Mouse (Mus musculus) embryonic facial prominence, embryonic 13.5 days (tissue): Measurements from ENCODE around the gene Jdp2. TPM values are rescaled to one million over a fixed set of nuclear protein-coding genes. Genes with fewer than 3 reads are reported as not detected.

Experiments used
- ATAC-seq: fragments of 200-750 bp; cut with Nextera tagmentation; 2 replicates; pipeline ENCODE4 v1.8.0; 2017; ENCODE audit warnings: low read depth; ENCODE audit not compliant: insufficient number of reproducible peaks, insufficient read depth, low FRiP score, low TSS enrichment
- H3K27ac ChIP-seq: fragments of 300-500 bp; sonication (generic); 2 replicates; pipeline ENCODE4 v1.5.1; 2015; ENCODE audit warnings: moderate library complexity, mild to moderate bottlenecking, inconsistent platforms
- H3K27me3 ChIP-seq: fragments of 300-500 bp; sonication (generic); 2 replicates; pipeline ENCODE4 v1.6.1; 2015; ENCODE audit warnings: mild to moderate bottlenecking, inconsistent platforms
- H3K36me3 ChIP-seq: fragments of 300-500 bp; sonication (generic); 2 replicates; pipeline ENCODE4 v1.6.1; 2015; ENCODE audit warnings: mild to moderate bottlenecking, inconsistent platforms
- H3K4me1 ChIP-seq: fragments of 300-500 bp; sonication (generic); 2 replicates; pipeline ENCODE4 v1.6.1; 2015; ENCODE audit warnings: inconsistent platforms
- H3K4me2 ChIP-seq: fragments of 300-500 bp; sonication (generic); 2 replicates; pipeline ENCODE4 v1.6.1; 2015; ENCODE audit warnings: moderate library complexity, mild to moderate bottlenecking, inconsistent platforms
- H3K4me3 ChIP-seq: fragments of 300-500 bp; sonication (generic); 2 replicates; pipeline ENCODE4 v1.5.1; 2015; ENCODE audit warnings: mild to moderate bottlenecking, inconsistent platforms
- H3K9ac ChIP-seq: fragments of 300-500 bp; sonication (generic); 2 replicates; pipeline ENCODE4 v1.6.1; 2015; ENCODE audit warnings: mild to moderate bottlenecking, inconsistent platforms
- H3K9me3 ChIP-seq: fragments of 300-500 bp; sonication (generic); 2 replicates; pipeline ENCODE4 v1.6.1; 2016; ENCODE audit warnings: inconsistent platforms
- WGBS: fragments of 180-500 bp; shearing (Covaris S2); methylation state at CpG from one replicate; pipeline ENCODE4 v1.1.7; 2015; ENCODE audit warnings: mixed read lengths; 5-methylcytosine and 5-hydroxymethylcytosine counted together
- polyA plus RNA-seq: library from polyadenylated mRNA; unstranded; fragments of >200 nt; fragmentation: Nextera tagmentation; extraction: Ambion mirVana; gene quantifications from 2 replicates; pipeline ENCODE4 v1.2.1, GENCODE M21; 2015

Gene Jdp2
- polyA plus RNA-seq, result 0.35 and 0.63 TPM in 2 replicates

DNA sequence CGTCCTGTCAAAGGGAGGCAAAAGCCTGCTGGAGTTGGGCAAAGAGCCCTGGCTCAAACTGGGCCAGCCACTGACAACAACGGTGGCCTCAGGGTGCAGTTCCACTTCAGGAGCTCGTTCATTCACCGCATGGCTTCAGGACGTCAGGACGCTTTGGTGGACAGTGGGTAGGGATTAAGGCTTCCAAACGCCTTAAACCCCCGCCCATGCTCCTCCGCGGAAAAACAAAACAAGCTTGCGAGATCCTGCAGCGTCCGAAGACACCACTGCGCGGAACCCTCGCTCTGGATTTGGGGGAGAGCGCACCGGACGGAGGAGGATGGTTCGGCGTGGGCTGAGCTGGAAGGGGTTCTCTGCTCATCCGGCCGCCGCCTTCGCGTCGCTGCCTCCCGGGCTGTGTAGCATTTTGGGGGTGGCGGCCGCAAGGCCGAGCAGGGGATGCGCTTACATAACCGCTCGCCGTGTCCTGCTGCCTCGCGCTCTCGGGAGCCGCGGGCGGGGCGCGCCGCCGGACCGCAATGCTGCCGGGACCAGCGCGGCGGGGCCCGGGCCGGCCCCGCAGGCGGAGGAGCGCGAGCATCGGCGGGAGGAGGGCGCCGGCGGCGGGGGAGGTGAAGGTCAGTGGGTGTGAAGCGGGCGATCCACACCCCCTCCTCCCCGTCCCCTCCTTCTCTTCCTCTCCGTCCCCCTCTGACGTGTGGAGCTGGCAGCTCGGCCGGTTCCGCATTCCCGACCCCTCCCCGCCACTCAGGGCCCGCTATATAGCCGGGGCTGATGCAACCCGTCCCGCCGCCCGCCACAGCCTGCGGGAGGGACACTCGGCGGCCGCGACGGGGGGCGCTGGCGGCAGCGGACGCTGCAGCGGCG, at the start of gene Jdp2:
Gene Jdp2 (plus strand): TSS at position 417 of the 867 bp plus-strand sequence.
- peak within 1 kb of the TSS; percentile 80 for H3K27ac ChIP-seq
- ATAC-seq, result peak; percentile 86; the same call in 1 of the 2 replicates
- H3K4me1 ChIP-seq, result peaks cover 51% of the 10 kb centered on the region
- H3K36me3 ChIP-seq, result no peaks in the 10 kb centered on the region
- WGBS, result under 1% methylated on average over 80 of the region's 90 CpGs
- H3K4me2 ChIP-seq, result peak within 1 kb of the TSS; percentile 88
- peaks cover 24% of the 10 kb centered on the region for H3K27me3 ChIP-seq
- peak within 1 kb of the TSS; percentile 89 for H3K9ac ChIP-seq
- no peaks in the 10 kb centered on the region for H3K9me3 ChIP-seq
- peak within 1 kb of the TSS; percentile 75 for H3K4me3 ChIP-seq

- 76% methylated on average over 8 of the region's 8 CpGs for whole genome bisulfite sequencing
These were observed 49.2 kb upstream of the Jdp2 start for GRCm38 (mm10) chr12:85549661-85550060.

GRCm38 (mm10) chr12:85550435-85550834, 48.4 kb upstream of the Jdp2 start:
- Histone ChIP-seq H3K4me2 (no peak overlapping the region), H3K9me3 (no peaks in the 10 kb centered on the region), H3K4me3 (no peak overlapping the region), H3K9ac (no peak overlapping the region), H3K36me3 (no peaks in the 10 kb centered on the region), H3K27ac (no peak overlapping the region), H3K4me1 (peaks cover 22% of the 10 kb centered on the region), H3K27me3 (no peaks in the 10 kb centered on the region)
- no peak for ATAC-seq
- 91% methylated on average over 4 of the region's 4 CpGs for WGBS

More at GRCm38 (mm10) chr12:85549661-85550060, 49.2 kb upstream of the Jdp2 start:
- H3K4me3 ChIP-seq, result no peak overlapping the region
- H3K4me1 ChIP-seq, result peaks cover 28% of the 10 kb centered on the region
- H3K4me2 ChIP-seq, result no peak overlapping the region
- ATAC-seq, result no peak
- no peaks in the 10 kb centered on the region for H3K36me3 ChIP-seq
- H3K27me3 ChIP-seq, result no peaks in the 10 kb centered on the region
- H3K9me3 ChIP-seq, result no peaks in the 10 kb centered on the region
- H3K9ac ChIP-seq, result no peak overlapping the region
- H3K27ac ChIP-seq, result no peak overlapping the region; the same call in 1 of the 2 replicates

- no peak overlapping the region for H3K4me2 ChIP-seq
- no peaks in the 10 kb centered on the region for H3K36me3 ChIP-seq
- H3K27ac ChIP-seq, result no peak overlapping the region
- no peaks in the 10 kb centered on the region for H3K4me1 ChIP-seq
- ATAC-seq, result no peak
- H3K4me3 ChIP-seq, result no peak overlapping the region
- no peaks in the 10 kb centered on the region for H3K27me3 ChIP-seq
- H3K9ac ChIP-seq, result no peak overlapping the region
- WGBS, result 86% methylated on average over 10 of the region's 10 CpGs
- H3K9me3 ChIP-seq, result no peaks in the 10 kb centered on the region
These were observed 39.5 kb upstream of the Jdp2 start for GRCm38 (mm10) chr12:85559299-85559698.

DNA sequence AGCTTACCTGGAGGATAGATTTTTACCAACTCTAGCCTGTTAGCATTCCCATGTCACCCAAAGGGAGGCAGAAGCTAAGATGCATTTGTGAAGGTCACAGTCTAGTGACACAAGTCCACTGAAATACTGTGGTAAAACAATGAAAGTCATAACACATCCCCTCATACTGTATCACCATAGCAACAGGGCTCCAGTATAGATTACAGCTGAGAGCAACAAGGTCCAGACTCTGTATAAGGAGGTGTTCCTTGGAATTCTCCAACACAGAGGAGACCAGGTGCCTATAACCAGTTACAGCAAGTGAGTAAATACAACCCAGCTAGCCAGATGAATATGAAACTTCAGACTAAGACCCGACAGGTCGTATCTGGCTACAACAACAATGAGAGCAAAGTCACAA, 33.4 kb upstream of the Jdp2 start:
- Histone ChIP-seq H3K4me3 (no peak overlapping the region), H3K9ac (no peak overlapping the region), H3K9me3 (no peaks in the 10 kb centered on the region), H3K4me1 (peaks cover 5% of the 10 kb centered on the region; the same call in 1 of the 2 replicates), H3K27ac (no peak overlapping the region), H3K27me3 (no peaks in the 10 kb centered on the region), H3K4me2 (no peak overlapping the region), H3K36me3 (no peaks in the 10 kb centered on the region)
- no peak for ATAC-seq
- 85% methylated on average over 2 of the region's 2 CpGs for WGBS

DNA sequence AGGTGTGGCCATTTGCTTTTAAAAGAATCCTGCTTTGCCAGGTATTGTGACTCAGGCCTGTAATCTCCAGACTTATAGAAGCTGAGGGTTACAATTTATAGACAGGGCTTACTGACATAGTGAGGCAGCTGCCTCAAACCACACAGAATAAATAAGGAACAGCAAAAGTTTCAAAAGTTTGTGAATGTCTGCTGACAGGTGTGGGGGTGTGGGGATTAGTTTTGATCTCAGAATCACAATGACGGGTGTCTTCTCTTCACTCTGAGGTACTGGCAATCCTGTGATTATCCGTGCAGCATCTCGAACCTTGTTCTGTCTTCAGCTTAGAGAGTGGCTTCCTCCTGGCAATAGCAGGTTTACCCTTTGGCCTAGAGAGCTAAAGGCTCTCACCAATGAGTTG, 30.5 kb upstream of the Jdp2 start:
- Histone ChIP-seq H3K4me1 (peaks cover 14% of the 10 kb centered on the region), H3K9ac (no peak overlapping the region), H3K36me3 (no peaks in the 10 kb centered on the region), H3K27me3 (no peaks in the 10 kb centered on the region), H3K4me2 (no peak overlapping the region), H3K27ac (no peak overlapping the region), H3K4me3 (no peak overlapping the region), H3K9me3 (no peaks in the 10 kb centered on the region)
- 76% methylated on average over 3 of the region's 3 CpGs for WGBS
- ATAC-seq, result no peak

GRCm38 (mm10) chr12:85569393-85570157, 29.3 kb upstream of the Jdp2 start:
- H3K4me3 ChIP-seq, result no peak overlapping the region
- H3K27me3 ChIP-seq, result no peaks in the 10 kb centered on the region
- H3K4me1 ChIP-seq, result peaks cover 14% of the 10 kb centered on the region
- WGBS, result 70% methylated on average over 12 of the region's 12 CpGs
- no peak overlapping the region for H3K4me2 ChIP-seq
- H3K27ac ChIP-seq, result no peak overlapping the region
- ATAC-seq, result no peak
- H3K9me3 ChIP-seq, result no peaks in the 10 kb centered on the region
- no peak overlapping the region for H3K9ac ChIP-seq
- H3K36me3 ChIP-seq, result no peaks in the 10 kb centered on the region

GRCm38 (mm10) chr12:85570158-85570540, 28.7 kb upstream of the Jdp2 start:
- no peak for ATAC-seq
- Histone ChIP-seq H3K4me2 (no peak overlapping the region), H3K36me3 (no peaks in the 10 kb centered on the region), H3K9me3 (no peaks in the 10 kb centered on the region), H3K9ac (no peak overlapping the region), H3K4me3 (no peak overlapping the region), H3K27me3 (no peaks in the 10 kb centered on the region), H3K27ac (no peak overlapping the region), H3K4me1 (peaks cover 14% of the 10 kb centered on the region)
- 82% methylated on average over 1 of the region's 1 CpGs for WGBS

- ATAC-seq, result no peak
- Histone ChIP-seq H3K4me3 (no peak overlapping the region), H3K36me3 (no peaks in the 10 kb centered on the region), H3K9me3 (no peaks in the 10 kb centered on the region), H3K9ac (no peak overlapping the region), H3K4me2 (no peak overlapping the region), H3K27ac (no peak overlapping the region), H3K4me1 (peaks cover 16% of the 10 kb centered on the region), H3K27me3 (no peaks in the 10 kb centered on the region)
- 77% methylated on average over 11 of the region's 11 CpGs for WGBS
These were observed 27.5 kb upstream of the Jdp2 start for GRCm38 (mm10) chr12:85571312-85571711.

- peak; percentile 57; the same call in 1 of the 2 replicates for ATAC-seq
- no peaks in the 10 kb centered on the region for H3K27me3 ChIP-seq
- peak overlapping the region; percentile 34; the same call in 1 of the 2 replicates for H3K27ac ChIP-seq
- H3K4me3 ChIP-seq, result 0 out of 2 replicates have a peak overlapping the region, but pooled peaks have one; percentile 18
- H3K4me2 ChIP-seq, result peak overlapping the region; percentile 50
- 22% methylated on average over 10 of the region's 10 CpGs for WGBS
- peaks cover 20% of the 10 kb centered on the region for H3K4me1 ChIP-seq
- 0 out of 2 replicates have a peak overlapping the region, but pooled peaks have one; percentile 4 for H3K9ac ChIP-seq
- H3K9me3 ChIP-seq, result no peaks in the 10 kb centered on the region
- H3K36me3 ChIP-seq, result no peaks in the 10 kb centered on the region
These were observed 26.8 kb upstream of the Jdp2 start for GRCm38 (mm10) chr12:85572047-85572475.

GRCm38 (mm10) chr12:85574806-85575495, 23.9 kb upstream of the Jdp2 start:
- H3K4me3 ChIP-seq, result no peak overlapping the region
- no peak overlapping the region for H3K9ac ChIP-seq
- no peaks in the 10 kb centered on the region for H3K36me3 ChIP-seq
- H3K4me2 ChIP-seq, result no peak overlapping the region
- H3K9me3 ChIP-seq, result no peaks in the 10 kb centered on the region
- H3K4me1 ChIP-seq, result peaks cover 15% of the 10 kb centered on the region
- H3K27me3 ChIP-seq, result no peaks in the 10 kb centered on the region
- 74% methylated on average over 6 of the region's 6 CpGs for WGBS
- ATAC-seq, result no peak
- H3K27ac ChIP-seq, result no peak overlapping the region
